ENCODE assay signal across 8 mouse cellular contexts in the genomic region with DNA sequence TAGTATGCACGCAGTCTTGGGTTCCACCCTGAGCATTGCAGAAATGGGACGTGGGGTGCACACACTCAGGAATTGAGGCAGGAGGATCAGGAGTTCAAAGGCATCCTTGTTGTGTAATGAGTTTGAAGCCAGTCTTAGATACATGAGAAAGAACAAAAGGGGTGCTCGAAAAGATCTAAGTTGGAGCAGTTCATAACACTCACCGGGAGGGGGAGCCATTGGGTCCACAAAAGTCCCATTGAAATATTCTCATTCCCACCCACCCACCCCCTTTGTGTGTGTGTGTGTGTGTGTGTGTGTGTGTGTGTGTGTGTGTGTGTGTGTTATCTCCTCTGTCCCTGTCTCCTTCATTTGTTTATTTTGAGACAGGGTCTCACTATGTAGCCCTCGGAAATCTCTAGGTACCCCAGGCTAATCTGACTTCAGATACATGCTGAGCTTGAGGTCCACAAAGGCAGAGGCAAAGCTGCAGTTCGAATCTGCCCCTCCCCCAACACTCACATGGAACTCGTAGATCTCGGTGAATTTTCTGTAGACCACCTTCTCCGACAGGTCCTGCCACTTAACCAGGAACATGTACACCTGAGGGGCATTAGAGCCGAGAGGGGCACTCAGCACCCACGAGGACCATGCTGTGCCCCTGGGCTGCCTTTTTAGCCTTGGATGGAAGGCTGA. TPM values are rescaled to one million over a fixed set of nuclear protein-coding genes. Genes with fewer than 3 reads are reported as not detected.
DNase-seq lines count a peak whose midpoint lies in the region; ATAC-seq lines count a peak whose summit lies in the region.

No protein-coding gene starts in this region.

- H3K27ac ChIP-seq in hindbrain, embryonic 10.5 days: peak overlapping the region; percentile 68
- no peak overlapping the region for H3K27ac ChIP-seq in hindbrain, embryonic 14.5 days
- no peak overlapping the region for H3K27ac ChIP-seq in liver, embryonic 13.5 days

- no peak overlapping the region for H3K4me3 ChIP-seq in hindbrain, embryonic 10.5 days
- H3K4me3 ChIP-seq in hindbrain, embryonic 14.5 days (replicated peaks; ENCODE audit: low read length): no peak overlapping the region
- peak overlapping the region; percentile 25; the same call in 1 of the 2 replicates for H3K4me3 ChIP-seq in liver, embryonic 13.5 days (replicated peaks)

- ATAC-seq in hindbrain, embryonic 14.5 days (ENCODE audit: low FRiP score): no peak
- no peak for ATAC-seq in liver, embryonic 13.5 days (ENCODE audit: low read depth)

- H3K4me2 ChIP-seq in hindbrain, embryonic 14.5 days (replicated peaks): no peak overlapping the region
- peak overlapping the region; percentile 13; the same call in 1 of the 2 replicates for H3K4me2 ChIP-seq in liver, embryonic 13.5 days

- intact Hi-C loops in gastrocnemius, postnatal 36 days (cut with DNase I): loop anchor here (5.0 kb wide), 1 partner anchor 115 kb away; no protein-coding TSS in a partner anchor

- 45% methylated on average over 11 of the region's 11 CpGs for WGBS in hindbrain, embryonic 10.5 days
- 41% methylated on average over 11 of the region's 11 CpGs for WGBS in hindbrain, embryonic 14.5 days
- WGBS in liver, embryonic 13.5 days (ENCODE audit: insufficient replicate concordance): 20% methylated on average over 11 of the region's 11 CpGs

- peaks cover 30% of the 10 kb centered on the region for H3K4me1 ChIP-seq in hindbrain, embryonic 10.5 days (replicated peaks)
- H3K4me1 ChIP-seq in hindbrain, embryonic 14.5 days (replicated peaks; ENCODE audit: control insufficient read depth, insufficient read depth, low read length): no peaks in the 10 kb centered on the region
- peaks cover 27% of the 10 kb centered on the region for H3K4me1 ChIP-seq in liver, embryonic 13.5 days (replicated peaks)

- H3K9me3 ChIP-seq in hindbrain, embryonic 10.5 days: no peaks in the 10 kb centered on the region
- no peaks in the 10 kb centered on the region for H3K9me3 ChIP-seq in hindbrain, embryonic 14.5 days (ENCODE audit: control insufficient read depth, low read length)
- H3K9me3 ChIP-seq in liver, embryonic 13.5 days (replicated peaks): no peaks in the 10 kb centered on the region

- peak; percentile 55 for DNase-seq in hindbrain, embryonic 10.5 days (ENCODE audit: low spot score)
- DNase-seq in hindbrain, embryonic 14.5 days (ENCODE audit: low spot score): no peak
- DNase-seq in CD4-positive helper T cell, adult 2 months (ENCODE audit: low read depth, low spot score): peak; percentile 72
- peak; percentile 29 for DNase-seq in c-Kit-positive CD71-positive TER-119-positive erythroid progenitor cells, embryonic 14.5 days (ENCODE audit: low spot score)
- no peak for DNase-seq in liver, embryonic 13.5 days
- DNase-seq in thymus, postnatal 4 days: peak; percentile 78
- no peak for DNase-seq in cerebellum, adult 8-10 months
- no peak for DNase-seq in gastrocnemius, postnatal 36 days

- H3K27me3 ChIP-seq in hindbrain, embryonic 10.5 days (ENCODE audit: insufficient read depth, poor library complexity, severe bottlenecking): peaks cover 7% of the 10 kb centered on the region
- H3K27me3 ChIP-seq in hindbrain, embryonic 14.5 days (ENCODE audit: control insufficient read depth, insufficient read depth, low read length): peaks cover under 1% of the 10 kb centered on the region; the same call in 1 of the 2 replicates
- peaks cover 2% of the 10 kb centered on the region; the same call in 1 of the 2 replicates for H3K27me3 ChIP-seq in liver, embryonic 13.5 days

- H3K9ac ChIP-seq in hindbrain, embryonic 14.5 days: no peak overlapping the region
- 0 out of 2 replicates have a peak overlapping the region, but pooled peaks have one; percentile 15 for H3K9ac ChIP-seq in liver, embryonic 13.5 days

- H3K36me3 ChIP-seq in hindbrain, embryonic 10.5 days: no peaks in the 10 kb centered on the region
- no peaks in the 10 kb centered on the region for H3K36me3 ChIP-seq in hindbrain, embryonic 14.5 days (replicated peaks; ENCODE audit: control insufficient read depth, insufficient read depth)
- no peaks in the 10 kb centered on the region for H3K36me3 ChIP-seq in liver, embryonic 13.5 days

RNA-seq across cellular contexts. Expression of a gene that starts 1.7 kb away (rescaled TPM):
- polyA plus RNA-seq in hindbrain, embryonic 10.5 days (2016; fragmentation: Nextera tagmentation; extraction: Ambion mirVana): 2.6 and 3.1 TPM in 2 replicates
- 2.3 and 2.6 TPM in 2 replicates for polyA plus RNA-seq in hindbrain, embryonic 14.5 days (2014; fragmentation: Nextera tagmentation; extraction: Ambion mirVana)
- 8.1 and 9.3 TPM in 2 replicates for polyA plus RNA-seq in liver, embryonic 13.5 days (2015; fragmentation: Nextera tagmentation; extraction: Ambion mirVana)
- 1 to 10 TPM; 1.9 to 2.5 TPM for total RNA-seq in gastrocnemius, postnatal 36 days (2021)

RNA-seq across cellular contexts. Expression of a gene that starts 43.9 kb away (rescaled TPM):
- 6.8 and 9.3 TPM in 2 replicates for polyA plus RNA-seq in hindbrain, embryonic 10.5 days (2016; fragmentation: Nextera tagmentation; extraction: Ambion mirVana)
- polyA plus RNA-seq in hindbrain, embryonic 14.5 days (2014; fragmentation: Nextera tagmentation; extraction: Ambion mirVana): 11.6 and 13.5 TPM in 2 replicates
- 1.5 and 2.5 TPM in 2 replicates for polyA plus RNA-seq in liver, embryonic 13.5 days (2015; fragmentation: Nextera tagmentation; extraction: Ambion mirVana)
- 1 to 10 TPM; 5.1 to 5.6 TPM for total RNA-seq in gastrocnemius, postnatal 36 days (2021)

RNA-seq across cellular contexts. Expression of a gene that starts 51.1 kb away (rescaled TPM):
- polyA plus RNA-seq in hindbrain, embryonic 10.5 days (2016; fragmentation: Nextera tagmentation; extraction: Ambion mirVana): 31.0 and 35.7 TPM in 2 replicates
- 16.6 and 17.5 TPM in 2 replicates for polyA plus RNA-seq in hindbrain, embryonic 14.5 days (2014; fragmentation: Nextera tagmentation; extraction: Ambion mirVana)
- 21.1 and 21.9 TPM in 2 replicates for polyA plus RNA-seq in liver, embryonic 13.5 days (2015; fragmentation: Nextera tagmentation; extraction: Ambion mirVana)
- total RNA-seq in gastrocnemius, postnatal 36 days (2021): 10 to 100 TPM; 19.7 to 24.1 TPM

Comparison
In these comparisons a context has a peak if more than half of its experiments do, and no peak if none do; other contexts are left out.
1. DNase-seq: peak in hindbrain, embryonic 10.5 days (single experiment), CD4-positive helper T cell, adult 2 months (single experiment), c-Kit-positive CD71-positive TER-119-positive erythroid progenitor cells, embryonic 14.5 days (single experiment) and thymus, postnatal 4 days (single experiment); none in hindbrain, embryonic 14.5 days (single experiment), liver, embryonic 13.5 days (single experiment), cerebellum, adult 8-10 months (single experiment) and gastrocnemius, postnatal 36 days (0 of 2).